Mouse (Mus musculus): ENCODE measurements around the gene Ttc17. TPM values are rescaled to one million over a fixed set of nuclear protein-coding genes. Genes with fewer than 3 reads are reported as not detected.
A peak's percentile ranks its signal among the peaks of the same experiment; 100 is the strongest.

Gene Ttc17
- total RNA-seq, 4 experiments from 2014 or later = 38.5 to 48.4 (median 41.7) TPM

DNA sequence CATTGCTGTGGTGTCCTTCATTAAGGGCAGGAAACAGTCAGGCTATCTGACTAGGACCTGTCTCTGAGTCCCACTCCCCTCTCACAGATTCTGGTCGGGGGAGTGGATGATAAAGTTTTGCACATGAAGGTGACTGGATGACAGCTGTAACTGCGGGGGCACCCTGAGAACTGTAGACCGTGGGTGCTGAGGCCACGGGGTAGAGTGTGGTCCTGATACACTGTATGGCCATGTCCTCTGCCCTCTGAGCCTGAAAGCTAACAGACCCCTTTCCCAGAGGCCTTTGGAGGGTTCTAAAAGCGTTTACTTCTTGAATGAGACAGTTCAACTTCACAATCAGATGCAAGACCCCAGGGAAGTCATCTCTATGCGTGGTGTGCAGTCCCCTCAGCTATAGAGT lies 116.8 kb downstream of the Ttc17 start:
- DNase-seq = no peak

DNA sequence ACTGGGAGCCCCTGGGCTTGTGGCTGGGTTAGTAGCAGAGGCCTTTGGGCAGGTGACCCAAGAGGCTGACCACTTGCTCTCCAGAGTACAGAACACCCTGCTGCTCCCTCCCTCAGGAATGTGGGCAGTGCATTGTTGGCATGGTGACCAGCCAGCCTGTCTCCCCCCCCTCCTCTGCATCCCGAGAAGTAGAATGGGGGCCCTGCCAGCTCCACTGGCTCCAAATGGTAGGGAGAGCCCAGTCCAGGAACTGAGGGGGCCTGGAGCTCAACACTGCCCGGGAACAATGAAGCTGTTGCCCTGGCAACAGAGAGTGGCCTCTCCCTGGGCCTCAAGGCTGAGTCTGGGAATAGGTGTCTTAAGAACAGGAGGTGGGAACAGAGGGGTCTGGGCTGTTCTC lies 117.3 kb downstream of the Ttc17 start:
- no peak for DNase-seq

DNA sequence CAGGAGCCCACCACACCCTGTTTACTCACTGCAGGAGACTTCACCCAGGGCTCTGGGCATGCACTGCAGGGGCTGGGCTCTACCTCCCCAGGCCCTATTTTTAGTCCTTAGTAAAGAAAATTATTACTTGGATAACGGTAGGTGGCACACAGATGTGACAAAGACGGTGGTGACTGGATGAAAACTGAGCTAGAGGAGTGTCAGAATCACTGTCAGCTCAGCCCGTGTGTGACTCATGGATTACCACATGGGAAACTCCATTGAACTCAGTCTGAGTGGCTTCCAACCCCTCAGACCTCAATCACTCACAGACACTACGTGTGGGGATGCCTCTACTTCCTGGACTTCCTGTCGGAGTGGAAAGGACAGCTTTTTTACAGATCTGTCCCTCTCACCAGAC lies 118.4 kb downstream of the Ttc17 start:
- DNase-seq = no peak

DNA sequence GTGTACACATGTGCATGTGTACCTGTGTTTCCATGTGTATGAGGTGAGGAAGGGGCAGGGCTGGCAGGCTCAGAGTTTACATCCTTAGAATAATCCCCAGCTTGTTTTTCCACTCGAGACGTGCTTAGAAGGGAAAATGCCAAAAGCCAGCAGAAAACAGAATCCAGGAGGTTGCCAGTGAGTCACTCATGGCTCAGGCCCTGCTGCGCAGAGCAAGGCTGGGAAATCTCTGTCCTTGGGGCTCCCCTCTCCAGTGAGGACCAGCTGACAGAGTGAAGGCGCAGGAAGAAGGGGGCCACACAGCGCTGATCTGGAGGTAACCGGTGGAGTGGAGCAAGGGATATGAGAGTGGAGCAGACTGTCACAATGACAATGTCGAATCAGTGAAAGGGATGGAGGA lies 119.1 kb downstream of the Ttc17 start:
- peak; percentile 46 for DNase-seq

DNA sequence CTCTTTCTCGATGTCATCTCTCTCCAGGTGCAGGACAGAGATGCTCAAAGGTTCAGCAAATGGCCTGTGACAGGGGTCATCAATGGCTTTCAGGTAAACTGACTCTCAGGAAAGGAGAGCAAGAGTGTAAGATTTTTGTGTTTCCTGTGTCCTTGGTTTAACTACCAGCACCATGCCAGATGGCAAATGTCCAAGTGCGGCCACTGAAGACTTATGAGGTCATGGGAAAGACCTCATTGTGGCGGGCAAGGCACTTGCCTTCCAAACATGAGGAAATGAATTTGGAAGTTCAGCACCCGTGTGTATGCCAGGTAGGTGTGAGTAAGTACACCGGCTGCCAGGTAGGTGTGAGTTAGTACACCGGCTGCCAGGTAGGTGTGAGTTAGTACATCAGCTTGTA lies 123.0 kb downstream of the Ttc17 start:
- DNase-seq = no peak

DNA sequence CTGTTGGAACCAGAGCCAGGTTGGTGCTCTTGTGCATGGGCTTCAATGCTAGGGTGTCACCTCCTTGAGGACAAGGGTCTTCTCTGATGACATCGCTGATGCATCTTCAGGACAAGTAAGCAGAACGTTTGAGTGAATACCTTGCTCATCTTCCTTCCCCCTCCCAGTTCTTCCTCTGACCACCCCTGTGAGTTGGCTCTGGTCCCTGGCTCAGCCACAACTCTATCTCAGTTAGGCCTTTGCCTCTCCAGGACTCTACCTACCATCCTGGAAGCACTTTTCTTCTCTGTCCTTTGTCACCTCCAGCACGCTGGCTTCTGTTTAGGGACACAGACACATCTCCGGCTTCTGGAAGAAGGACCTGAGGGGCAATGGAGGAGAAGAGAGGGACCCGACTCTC lies 126.9 kb downstream of the Ttc17 start:
- no peak for DNase-seq

DNA sequence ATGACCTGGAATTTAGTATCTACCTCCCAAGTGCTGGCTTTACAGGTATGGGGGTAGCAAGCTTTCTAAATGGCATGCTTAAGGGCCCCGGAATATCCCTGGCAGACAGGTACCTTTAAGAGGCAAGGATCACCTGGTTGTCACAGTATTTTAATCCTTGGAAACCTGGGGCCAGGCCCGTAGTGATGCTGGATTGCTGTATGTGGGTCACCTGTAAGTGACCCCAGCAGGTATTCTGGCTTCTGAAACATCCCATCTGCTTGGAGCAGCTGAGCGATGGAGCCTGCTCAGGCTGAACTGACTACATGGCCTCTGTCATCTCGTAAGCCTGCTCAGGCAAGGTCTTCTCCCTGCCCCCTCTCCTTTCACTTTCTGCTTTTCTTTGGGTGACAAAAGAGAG lies 130.4 kb downstream of the Ttc17 start:
- DNase-seq = no peak

DNA sequence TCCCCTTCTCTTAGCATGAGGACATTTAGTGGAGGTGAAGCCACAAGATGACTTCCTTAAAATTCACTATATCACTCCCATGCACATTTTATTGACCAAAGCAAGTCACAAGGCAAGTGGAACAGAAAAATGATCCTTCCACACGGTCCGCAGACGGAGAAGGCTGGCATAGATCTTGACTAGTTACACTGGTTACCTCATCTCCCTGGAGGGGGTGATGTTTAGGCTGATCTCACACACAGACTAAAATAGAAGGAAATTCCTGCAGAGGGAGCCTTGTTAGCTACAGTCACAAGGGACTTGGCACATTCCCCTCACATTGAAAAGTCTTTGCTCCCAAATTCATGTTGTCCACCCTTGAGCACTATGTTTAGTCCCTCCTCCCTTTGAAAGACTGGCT lies 130.8 kb downstream of the Ttc17 start:
- no peak for DNase-seq

DNA sequence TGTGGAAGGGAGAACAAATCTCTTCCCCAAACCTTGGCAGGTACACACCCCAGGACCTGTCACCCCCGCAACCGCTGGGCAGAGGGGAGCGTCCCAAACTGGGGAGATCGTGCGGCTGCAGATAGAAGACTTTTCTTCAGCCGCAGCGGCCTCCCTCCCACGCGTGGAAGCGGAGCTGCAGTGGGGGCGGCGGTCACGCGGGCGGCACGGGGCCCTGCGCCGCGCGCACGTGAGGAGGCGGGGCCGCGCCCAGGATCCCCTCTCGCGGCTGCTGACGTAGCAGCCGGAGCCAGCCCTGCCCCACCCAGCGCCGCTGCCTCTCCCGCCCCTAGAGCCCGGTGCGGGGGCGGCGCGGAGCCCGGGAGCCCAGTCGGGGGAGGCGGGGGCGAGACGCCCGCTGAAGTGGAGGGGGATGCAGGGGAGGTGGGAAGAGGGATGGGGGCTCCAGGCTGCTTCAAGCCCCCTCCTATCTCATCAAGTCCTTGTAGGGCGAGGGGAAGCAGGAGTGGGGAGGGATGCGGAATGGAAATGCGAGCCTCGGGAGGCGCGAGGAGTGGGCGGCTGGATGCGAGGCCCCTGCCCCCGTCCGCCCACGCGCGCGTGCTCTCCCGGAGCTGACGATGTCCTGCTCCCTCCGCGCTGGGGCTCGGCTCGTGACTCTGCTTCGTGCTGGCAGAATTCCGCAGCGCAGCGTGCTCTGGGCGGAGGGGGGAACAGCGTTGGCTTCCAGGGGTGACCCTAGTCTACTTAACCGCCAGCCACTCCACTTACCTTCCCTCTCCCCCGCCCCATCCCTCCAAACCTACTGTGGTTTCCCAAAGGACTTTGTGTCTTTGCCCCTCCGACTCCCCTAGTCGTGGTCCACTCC lies 133.1 kb downstream of the Ttc17 start:
- DNase-seq = peak; percentile 78

DNA sequence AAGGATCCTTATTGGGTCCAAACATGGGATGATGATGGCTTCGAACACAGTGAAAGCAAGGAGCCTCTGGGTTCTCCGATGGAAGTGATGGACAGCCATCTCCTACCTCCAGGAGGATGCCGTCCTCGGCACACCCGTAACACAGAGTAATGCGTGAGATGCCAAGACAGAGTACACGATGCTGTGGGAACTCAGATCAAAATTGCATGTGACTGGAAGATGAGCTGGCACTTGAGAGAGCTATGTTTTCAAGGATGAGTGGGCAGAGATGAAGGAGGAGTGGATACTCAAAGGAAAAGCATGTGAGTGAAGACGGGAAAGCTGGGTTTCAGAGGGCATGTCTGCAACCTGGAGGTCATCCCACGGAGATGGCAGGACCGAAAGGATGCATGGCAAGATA lies 135.3 kb downstream of the Ttc17 start:
- DNase-seq = no peak

DNA sequence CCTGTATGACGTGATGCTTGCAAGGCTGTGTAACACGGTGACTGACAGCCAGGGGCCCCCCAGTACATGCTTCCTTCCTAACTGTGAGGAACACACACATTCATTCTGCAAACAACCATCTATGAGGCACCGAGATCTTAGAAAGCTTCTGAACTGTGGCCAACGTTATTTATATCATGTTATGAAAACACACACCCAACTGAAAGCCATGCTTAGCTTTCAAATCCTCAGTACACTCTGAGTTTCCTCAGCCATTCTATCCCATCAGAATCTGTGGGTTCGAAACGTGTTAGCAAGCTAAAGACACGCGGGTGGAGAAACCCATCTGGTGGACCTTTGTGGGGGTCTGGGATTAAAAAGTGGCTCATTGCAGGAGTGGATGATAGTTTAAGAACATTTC lies 137.7 kb downstream of the Ttc17 start:
- no peak for DNase-seq

DNA sequence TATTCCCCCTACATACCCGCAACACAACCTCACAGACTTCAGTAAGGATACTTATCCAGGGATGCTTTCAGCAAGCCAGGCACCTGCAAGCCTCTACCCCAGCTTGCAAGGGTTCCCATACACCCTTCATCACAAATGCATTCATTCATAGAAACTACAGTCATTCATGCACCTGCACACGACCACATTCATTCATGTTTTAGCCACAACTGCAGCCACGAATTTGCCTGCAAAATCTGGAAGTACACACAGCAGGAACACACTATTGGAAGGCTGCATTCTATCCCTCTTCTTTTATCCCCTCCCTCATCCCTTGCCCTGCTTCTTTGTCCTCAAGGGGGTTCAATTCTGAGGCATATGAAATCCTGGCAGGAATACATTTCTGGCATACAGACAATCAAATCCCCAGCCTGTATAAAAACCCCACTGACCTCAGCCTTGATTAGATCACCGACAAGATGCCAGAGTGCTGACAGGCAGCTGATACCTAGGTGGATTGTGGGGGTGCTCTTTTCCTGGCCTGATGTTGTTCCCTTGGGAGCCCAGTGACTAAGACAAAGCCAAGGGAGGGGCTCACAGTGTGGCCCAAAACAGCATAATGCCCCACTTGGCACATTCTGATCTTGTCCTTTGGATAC lies 139.2 kb downstream of the Ttc17 start:
- no peak for DNase-seq

DNA sequence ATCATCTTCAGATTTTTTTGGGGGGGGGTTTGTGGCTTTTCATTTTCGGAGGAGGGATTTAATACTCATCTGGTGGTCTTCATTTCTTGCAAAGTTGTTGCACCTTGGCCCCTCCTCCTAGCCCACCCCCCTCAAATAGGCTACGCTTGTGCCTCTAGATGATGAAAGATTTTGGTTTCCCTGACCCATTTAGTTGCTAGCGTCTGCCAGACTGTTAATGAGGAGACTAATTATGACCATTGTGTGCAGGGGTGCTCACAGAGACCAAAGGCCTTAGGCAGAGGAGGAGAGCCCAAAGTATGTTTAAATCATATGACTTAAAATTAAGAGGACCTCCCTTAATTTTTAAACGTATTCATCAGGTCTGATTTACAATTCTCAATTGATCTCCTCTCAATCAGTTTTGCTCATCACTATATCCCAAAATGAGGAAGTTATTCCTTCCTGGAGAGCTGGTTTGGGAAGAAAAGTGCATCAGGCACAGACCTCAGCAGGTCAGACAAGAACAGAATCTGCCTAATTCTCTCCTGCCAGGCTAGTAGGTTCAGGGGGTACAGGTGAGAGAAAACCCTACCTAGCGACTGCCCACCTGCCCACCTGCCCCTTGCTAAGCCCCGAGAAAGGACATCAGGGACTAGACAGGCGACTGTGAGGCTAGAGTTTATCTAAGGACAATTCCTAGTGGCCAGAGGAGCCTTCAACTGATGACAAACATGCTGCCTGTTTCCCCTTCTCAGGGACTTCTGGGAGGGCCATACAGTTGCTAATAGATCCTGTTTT lies 139.9 kb downstream of the Ttc17 start:
- DNase-seq = no peak

DNA sequence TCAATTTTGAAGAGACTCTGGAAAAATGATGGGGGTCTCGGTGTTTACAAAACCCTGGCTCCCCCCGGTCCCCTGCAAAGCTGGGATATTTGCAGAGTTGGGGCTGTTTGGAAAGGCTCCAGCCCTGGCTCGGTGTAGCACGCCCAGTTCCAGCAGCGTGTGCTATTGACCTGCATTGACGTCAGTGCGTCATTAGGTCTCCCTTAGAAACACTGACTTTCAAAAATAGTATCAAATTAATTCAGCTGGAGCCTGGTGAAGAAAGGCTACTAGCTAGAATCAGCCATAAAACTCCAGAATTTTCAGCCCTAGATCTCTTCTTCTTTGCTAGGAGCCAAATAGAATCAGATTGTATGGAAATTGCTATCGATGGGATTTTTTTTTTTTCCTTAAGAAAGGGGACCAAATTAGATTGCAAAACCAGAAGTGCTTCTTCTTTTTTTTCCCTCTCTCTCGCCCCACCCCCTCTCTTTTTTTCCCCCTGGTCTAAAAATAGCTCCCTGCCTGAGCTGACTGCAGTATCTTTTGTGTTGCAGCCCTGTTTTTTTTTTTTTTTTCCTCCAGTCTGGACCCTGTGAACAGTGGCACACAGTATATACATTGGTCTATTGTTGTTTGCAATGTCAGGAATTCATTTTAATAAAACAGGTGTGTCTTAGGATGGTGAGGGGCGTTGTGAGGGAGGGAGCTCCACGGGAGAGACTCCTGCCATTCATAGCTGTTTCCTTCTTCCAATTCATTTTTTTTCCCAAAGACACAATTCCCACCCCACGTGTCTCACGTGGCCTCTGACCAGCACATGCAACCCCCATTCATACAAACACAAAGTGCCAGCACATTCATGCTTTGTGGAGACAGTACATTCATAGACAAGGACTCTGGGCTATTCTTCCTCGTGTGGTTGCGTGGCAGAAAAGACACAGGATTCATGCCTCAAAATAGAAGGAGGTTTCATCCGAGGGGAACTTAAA lies 141.0 kb downstream of the Ttc17 start:
- no peak for DNase-seq

DNA sequence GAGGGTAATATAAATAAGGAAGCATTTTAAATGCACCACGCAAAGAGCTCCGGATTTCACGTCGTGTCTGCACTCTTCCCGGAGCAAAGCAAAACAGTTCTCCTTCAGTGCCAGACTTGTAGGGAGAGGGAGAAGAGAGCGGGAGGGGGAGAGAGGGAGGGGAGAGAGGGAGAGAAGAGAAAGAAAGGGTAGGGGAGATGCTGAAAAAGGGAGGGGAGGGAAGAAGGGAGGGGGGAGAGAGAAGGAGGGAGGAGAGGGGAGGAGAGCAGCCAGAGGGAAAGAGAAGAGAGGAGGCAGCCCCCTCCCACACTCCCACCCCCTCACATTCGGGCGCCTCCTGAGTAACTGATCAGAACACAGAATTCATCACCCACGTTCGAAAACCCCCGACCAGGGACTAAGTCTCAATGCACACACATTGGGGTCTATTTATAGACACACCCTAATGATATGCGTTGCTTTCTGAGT lies 141.8 kb downstream of the Ttc17 start:
- no peak for DNase-seq

DNA sequence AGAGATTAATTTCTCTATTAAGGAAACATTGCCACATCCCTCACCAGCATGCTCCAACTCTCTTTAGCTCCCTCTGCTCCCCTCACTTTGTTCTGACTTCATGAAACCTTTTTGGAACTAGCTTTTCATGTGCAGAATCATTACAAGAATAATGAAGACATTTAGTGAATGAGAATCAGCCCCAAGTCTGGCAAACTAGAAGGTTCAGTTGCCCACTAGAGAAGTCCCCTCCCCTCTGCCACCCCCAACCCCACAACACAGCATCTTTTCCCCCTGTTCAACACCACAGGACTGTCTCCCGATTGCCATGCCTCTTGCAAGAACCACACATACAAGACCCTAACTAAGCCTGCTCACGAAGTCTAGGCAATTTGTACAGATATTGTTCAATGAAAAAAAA lies 142.5 kb downstream of the Ttc17 start:
- DNase-seq = no peak

DNA sequence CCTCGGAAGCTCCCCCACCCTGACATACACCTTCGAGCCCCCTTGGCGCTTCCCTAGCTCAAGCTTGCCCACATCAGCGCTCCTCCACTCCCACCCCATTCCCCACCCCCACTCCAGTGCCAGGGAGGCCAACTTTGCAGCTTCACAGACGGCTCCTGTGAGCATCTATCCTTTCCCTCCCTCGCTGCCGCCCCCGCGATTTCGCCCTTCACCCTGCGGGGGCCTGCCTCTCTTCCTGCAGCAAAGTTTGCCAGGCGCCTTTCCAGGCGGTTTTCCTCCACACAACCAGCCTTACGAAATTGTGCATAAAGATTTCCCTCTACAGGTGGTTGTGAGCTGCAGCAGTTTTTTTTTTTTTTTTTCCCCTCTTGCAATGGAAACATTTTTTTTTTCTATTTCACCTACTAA lies 143.0 kb downstream of the Ttc17 start:
- DNase-seq = no peak

DNA sequence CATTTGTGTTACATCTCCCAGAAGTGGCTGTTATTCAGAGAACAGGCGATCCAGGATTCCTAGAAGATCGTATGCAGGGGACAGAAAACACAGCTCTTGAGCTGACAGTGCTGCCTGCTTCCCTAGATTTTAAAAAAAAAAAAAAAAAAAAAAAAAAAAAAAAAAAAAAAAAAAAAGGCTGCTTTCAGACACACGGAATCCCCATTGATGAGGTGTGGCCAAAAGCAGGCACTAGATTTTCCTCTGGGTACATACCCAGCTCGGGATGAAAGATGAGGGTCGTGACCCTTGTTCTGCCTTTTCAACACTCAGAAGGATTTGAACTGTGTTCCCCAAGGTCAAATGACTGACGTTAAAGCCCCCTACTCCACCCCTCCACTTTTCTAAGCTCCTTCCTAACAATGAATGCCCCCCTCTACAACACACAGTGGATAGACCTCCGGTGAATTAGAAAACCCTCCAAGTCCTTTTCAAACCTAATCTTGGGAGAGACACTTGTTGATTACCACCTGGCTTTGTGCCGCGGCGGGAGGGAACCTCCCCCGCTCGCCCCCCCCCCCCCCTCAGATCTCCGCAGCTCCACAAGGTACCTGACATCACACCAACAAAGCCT lies 143.5 kb downstream of the Ttc17 start:
- DNase-seq = no peak

DNA sequence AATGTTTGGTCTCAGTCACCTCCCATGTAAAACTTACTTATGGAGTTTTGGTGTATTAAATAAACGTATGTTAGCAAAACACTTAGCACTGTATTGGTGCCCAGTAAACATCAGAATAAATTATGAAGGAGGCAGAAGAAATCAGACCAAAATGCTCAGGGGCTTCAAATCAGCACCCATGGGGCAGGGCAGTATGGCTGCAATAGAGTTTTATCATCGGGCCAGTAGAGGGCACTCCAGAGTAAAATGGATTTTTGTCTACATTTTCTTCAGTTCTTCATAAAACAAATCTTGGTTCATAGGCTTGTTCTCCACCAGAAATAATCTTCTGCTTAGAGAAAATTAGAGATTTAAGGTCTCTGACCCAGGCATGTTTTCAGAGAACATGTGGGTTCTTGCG lies 152.4 kb downstream of the Ttc17 start:
- DNase-seq = no peak

Measured in adrenal gland, adult 8-10 months (tissue).